Mouse (Mus musculus) neural tube, embryonic 14.5 days (tissue): ENCODE data around the gene Phkb. TPM values are rescaled to one million over a fixed set of nuclear protein-coding genes. Genes with fewer than 3 reads are reported as not detected.

Experiments
- ATAC-seq: fragments of 200-750 bp; cut with Nextera tagmentation; 2 replicates; pipeline ENCODE4 v1.8.0; 2017; ENCODE audit warnings: low read depth, mild to moderate bottlenecking, moderate TSS enrichment, moderate library complexity
- H3K27ac ChIP-seq: fragments of 300-500 bp; sonication (generic); 2 replicates; pipeline ENCODE4 v1.5.1; 2014; ENCODE audit warnings: low read depth, mild to moderate bottlenecking, control low read depth, low read length, moderate library complexity, mixed read lengths
- H3K27me3 ChIP-seq: fragments of 300-500 bp; sonication (generic); 2 replicates; pipeline ENCODE4 v1.6.1; 2014; ENCODE audit warnings: low read length; ENCODE audit not compliant: control insufficient read depth, insufficient read depth
- H3K36me3 ChIP-seq: fragments of 300-500 bp; sonication (generic); 2 replicates; pipeline ENCODE4 v1.6.1; 2014; ENCODE audit warnings: low read length, mixed read lengths; ENCODE audit not compliant: control insufficient read depth, insufficient read depth
- H3K4me1 ChIP-seq: fragments of 300-500 bp; sonication (generic); 2 replicates; pipeline ENCODE4 v1.6.1; 2014; ENCODE audit warnings: low read length; ENCODE audit not compliant: control insufficient read depth, insufficient read depth
- H3K4me2 ChIP-seq: fragments of 300-500 bp; sonication (generic); 2 replicates; pipeline ENCODE4 v1.6.1; 2014; ENCODE audit warnings: mild to moderate bottlenecking, low read depth, low read length, control low read depth
- H3K4me3 ChIP-seq: fragments of 300-500 bp; sonication (generic); 2 replicates; pipeline ENCODE4 v1.5.1; 2014; ENCODE audit warnings: low read depth, low read length, control low read depth, mixed read lengths
- H3K9ac ChIP-seq: fragments of 300-500 bp; sonication (generic); replicated peaks from 2 replicates; pipeline ENCODE4 v1.6.1; 2014; ENCODE audit warnings: low read depth, mild to moderate bottlenecking, control low read depth, low read length, mixed read lengths
- H3K9me3 ChIP-seq: fragments of 300-500 bp; sonication (generic); 2 replicates; pipeline ENCODE4 v1.6.1; 2016; ENCODE audit warnings: low read length; ENCODE audit not compliant: control insufficient read depth
- WGBS: fragments of 180-500 bp; shearing (Covaris S2); extraction: QIAGEN DNeasy Blood & Tissue Kit; methylation state at CpG from one replicate; pipeline ENCODE4 v1.1.7; 2014; 5-methylcytosine and 5-hydroxymethylcytosine counted together
- polyA plus RNA-seq: library from polyadenylated mRNA; unstranded; fragments of >200 nt; fragmentation: Nextera tagmentation; extraction: Ambion mirVana; gene quantifications from 2 replicates; pipeline ENCODE4 v1.2.1, GENCODE M21; 2014

Phkb gene
- polyA plus RNA-seq, 1 experiment from 2014 or later, result 52.8 TPM

DNA sequence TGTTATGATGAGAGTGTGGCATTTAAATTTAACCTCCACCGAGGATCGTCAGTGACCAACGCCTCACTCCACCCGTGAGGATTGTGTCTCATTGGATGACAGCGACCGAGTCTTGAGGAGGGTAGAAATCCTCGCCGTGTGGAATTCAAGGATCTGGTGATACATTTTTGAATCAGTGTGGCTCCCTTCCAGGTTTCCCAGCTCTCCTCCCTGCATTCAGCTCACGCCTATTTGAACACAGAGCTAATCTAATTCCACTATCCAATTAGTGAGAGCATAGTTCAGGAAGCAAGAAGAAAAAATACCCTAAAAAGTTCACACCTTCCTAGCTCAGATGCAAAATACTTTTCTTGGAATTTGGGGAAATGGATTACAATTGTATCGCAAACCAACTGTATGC is 249.9 kb downstream of the Phkb start:
- no peak overlapping the region for H3K4me3 ChIP-seq
- 86% methylated on average over 10 of the region's 10 CpGs for WGBS
- H3K9ac ChIP-seq, result no peak overlapping the region
- no peak for ATAC-seq
- no peaks in the 10 kb centered on the region for H3K27me3 ChIP-seq
- no peak overlapping the region for H3K4me2 ChIP-seq
- H3K36me3 ChIP-seq, result no peaks in the 10 kb centered on the region
- no peaks in the 10 kb centered on the region for H3K9me3 ChIP-seq
- H3K4me1 ChIP-seq, result no peaks in the 10 kb centered on the region
- H3K27ac ChIP-seq, result no peak overlapping the region

Other genes with a start within 250 kb of the Phkb start
- gene Neto2, start 140.0 kb upstream of the Phkb start, polyA plus RNA-seq, result 90.2 and 98.5 TPM in 2 replicates
- gene Itfg1, start within 50 bp of the Phkb start, polyA plus RNA-seq, result 245 and 254 TPM in 2 replicates